Mouse (Mus musculus): ENCODE results near the gene A330070K13Rik.

A330070K13Rik gene

GRCm38 (mm10) chr5:130384222-130384912 lies at the start of gene A330070K13Rik:
TSS of gene A330070K13Rik (minus strand) at chr5:130384631.
- in situ Hi-C loops (cut with MboI, MseI): no loop called here

GRCm38 (mm10) chr5:130411516-130411915 lies 27.1 kb upstream of the A330070K13Rik start:
- in situ Hi-C loops (cut with MboI, MseI): no loop called here

GRCm38 (mm10) chr5:130409706-130410105 lies 25.3 kb upstream of the A330070K13Rik start:
- in situ Hi-C loops (cut with MboI, MseI): no loop called here

GRCm38 (mm10) chr5:130405201-130405600 lies 20.8 kb upstream of the A330070K13Rik start:
- in situ Hi-C loops (cut with MboI, MseI): no loop called here

GRCm38 (mm10) chr5:130400136-130400917 lies 15.9 kb upstream of the A330070K13Rik start:
- in situ Hi-C loops (cut with MboI, MseI): loop anchor here (5.0 kb wide), 1 partner anchor 437 kb away; no protein-coding TSS in a partner anchor

GRCm38 (mm10) chr5:130395142-130395541 lies 10.7 kb upstream of the A330070K13Rik start:
- in situ Hi-C loops (cut with MboI, MseI): no loop called here

GRCm38 (mm10) chr5:130394386-130394785 lies 10.0 kb upstream of the A330070K13Rik start:
- in situ Hi-C loops (cut with MboI, MseI): no loop called here

GRCm38 (mm10) chr5:130393618-130394355 lies 9.4 kb upstream of the A330070K13Rik start:
- in situ Hi-C loops (cut with MboI, MseI): no loop called here

- in situ Hi-C loops (cut with MboI, MseI): no loop called here
Measured at GRCm38 (mm10) chr5:130386418-130386817, 2.0 kb upstream of the A330070K13Rik start.

GRCm38 (mm10) chr5:130375411-130375810 lies 9.0 kb downstream of the A330070K13Rik start:
- in situ Hi-C loops (cut with MboI, MseI): no loop called here

- in situ Hi-C loops (cut with MboI, MseI): no loop called here
Measured at GRCm38 (mm10) chr5:130369237-130369636, 15.2 kb downstream of the A330070K13Rik start, which contains the start of gene Caln1. TSS of gene Caln1 (plus strand) at chr5:130369455.

- in situ Hi-C loops (cut with MboI, MseI): no loop called here
Measured at GRCm38 (mm10) chr5:130368236-130368635, 16.2 kb downstream of the A330070K13Rik start.

- in situ Hi-C loops (cut with MboI, MseI): no loop called here
Measured at GRCm38 (mm10) chr5:130363773-130364172, 20.7 kb downstream of the A330070K13Rik start.

GRCm38 (mm10) chr5:130363111-130363510 lies 21.3 kb downstream of the A330070K13Rik start:
- in situ Hi-C loops (cut with MboI, MseI): no loop called here

- in situ Hi-C loops (cut with MboI, MseI): no loop called here
Measured at GRCm38 (mm10) chr5:130355223-130355622, 29.2 kb downstream of the A330070K13Rik start.

- in situ Hi-C loops (cut with MboI, MseI): no loop called here
Measured at GRCm38 (mm10) chr5:130345871-130346270, 38.6 kb downstream of the A330070K13Rik start.

GRCm38 (mm10) chr5:130344999-130345398 lies 39.4 kb downstream of the A330070K13Rik start:
- in situ Hi-C loops (cut with MboI, MseI): no loop called here

- in situ Hi-C loops (cut with MboI, MseI): no loop called here
Measured at GRCm38 (mm10) chr5:130340656-130341055, 43.8 kb downstream of the A330070K13Rik start.

- in situ Hi-C loops (cut with MboI, MseI): no loop called here
Measured at GRCm38 (mm10) chr5:130335462-130335861, 49.0 kb downstream of the A330070K13Rik start.

- in situ Hi-C loops (cut with MboI, MseI): no loop called here
Measured at GRCm38 (mm10) chr5:130333971-130334370, 50.5 kb downstream of the A330070K13Rik start.

GRCm38 (mm10) chr5:130333566-130333965 lies 50.9 kb downstream of the A330070K13Rik start:
- in situ Hi-C loops (cut with MboI, MseI): no loop called here

- in situ Hi-C loops (cut with MboI, MseI): no loop called here
Measured at GRCm38 (mm10) chr5:130331206-130331605, 53.2 kb downstream of the A330070K13Rik start.
